Mouse (Mus musculus): ENCODE measurements around the gene Gga3.

Gene Gga3

GRCm38 (mm10) chr11:115630532-115631504, 27.0 kb upstream of the Gga3 start:
- DNase-seq (ENCODE audit: low read depth, low spot score) = no peak

GRCm38 (mm10) chr11:115629734-115630531, 26.1 kb upstream of the Gga3 start:
- no peak for DNase-seq (ENCODE audit: low read depth, low spot score)

- DNase-seq (ENCODE audit: low read depth, low spot score) = no peak
Observed at GRCm38 (mm10) chr11:115628465-115629101, 24.7 kb upstream of the Gga3 start.

- peak; percentile 97 for DNase-seq (ENCODE audit: low read depth, low spot score)
Observed at GRCm38 (mm10) chr11:115627705-115628464, 24.0 kb upstream of the Gga3 start, which contains the start of gene Slc25a19. Gene Slc25a19, minus strand, starts transcription at chr11:115628295.

- DNase-seq (ENCODE audit: low read depth, low spot score) = no peak
Observed at GRCm38 (mm10) chr11:115626824-115627616, 23.2 kb upstream of the Gga3 start.

- DNase-seq (ENCODE audit: low read depth, low spot score) = no peak
Observed at GRCm38 (mm10) chr11:115625877-115626276, 22.0 kb upstream of the Gga3 start.

- no peak for DNase-seq (ENCODE audit: low read depth, low spot score)
Observed at GRCm38 (mm10) chr11:115623487-115624070, 19.7 kb upstream of the Gga3 start.

- no peak for DNase-seq (ENCODE audit: low read depth, low spot score)
Observed at GRCm38 (mm10) chr11:115619949-115620348, 16.1 kb upstream of the Gga3 start.

- no peak for DNase-seq (ENCODE audit: low read depth, low spot score)
Observed at GRCm38 (mm10) chr11:115618732-115619516, 15.1 kb upstream of the Gga3 start.

GRCm38 (mm10) chr11:115618001-115618400, 14.2 kb upstream of the Gga3 start:
- no peak for DNase-seq (ENCODE audit: low read depth, low spot score)

- no peak for DNase-seq (ENCODE audit: low read depth, low spot score)
Observed at GRCm38 (mm10) chr11:115616893-115617292, 13.0 kb upstream of the Gga3 start.

- no peak for DNase-seq (ENCODE audit: low read depth, low spot score)
Observed at GRCm38 (mm10) chr11:115616371-115616770, 12.5 kb upstream of the Gga3 start.

GRCm38 (mm10) chr11:115615875-115616274, 12.0 kb upstream of the Gga3 start:
- no peak for DNase-seq (ENCODE audit: low read depth, low spot score)

- no peak for DNase-seq (ENCODE audit: low read depth, low spot score)
Observed at GRCm38 (mm10) chr11:115615108-115615825, 11.4 kb upstream of the Gga3 start.

GRCm38 (mm10) chr11:115614346-115615107, 10.7 kb upstream of the Gga3 start:
- DNase-seq (ENCODE audit: low read depth, low spot score) = no peak

- DNase-seq (ENCODE audit: low read depth, low spot score) = no peak
Observed at GRCm38 (mm10) chr11:115613138-115613945, 9.5 kb upstream of the Gga3 start.

Data from embryo, embryonic 11.5 days (tissue).